Mouse (Mus musculus): ENCODE measurements around the gene Gm12886.

The Gm12886 gene

GRCm38 (mm10) chr4:121422999-121423398 is at the start of gene Gm12886:
TSS of gene Gm12886 (minus strand) at chr4:121423099.
- DNase-seq (ENCODE audit: low spot score in 2 of 2), result no peak

Data from frontal cortex, postnatal 36 days (tissue).